Mouse (Mus musculus) activated CD4-positive, CD25-positive, alpha-beta regulatory T cell, adult 4 months (primary cell): Measurements from ENCODE around the gene Luc7l2. TPM values are rescaled to one million over a fixed set of nuclear protein-coding genes. Genes with fewer than 3 reads are reported as not detected.

Source experiments
- polyA plus RNA-seq, 2 experiments: library from polyadenylated mRNA; unstranded; fragments of 100-300 nt; shearing (Covaris generic); gene quantifications; one replicate each; pipeline ENCODE4 v1.2.1; 2017

Gene Luc7l2
- polyA plus RNA-seq, 2 experiments from 2014 or later = 101 to 117 TPM

Other genes starting within 250 kb of the Luc7l2 start
- gene Zc3hav1, start 196.7 kb upstream of the Luc7l2 start, polyA plus RNA-seq = 100 to 1,000 TPM; 172 to 188 TPM
- gene Ttc26, start 169.9 kb upstream of the Luc7l2 start, polyA plus RNA-seq = under 1 TPM in 1 of 2 experiments, not detected in 1; 0.10 TPM
- gene Ubn2, start 117.4 kb upstream of the Luc7l2 start, polyA plus RNA-seq = 10 to 100 TPM; 20.1 to 22.2 TPM
- gene Fmc1, start 17.8 kb upstream of the Luc7l2 start, polyA plus RNA-seq = 10 to 100 TPM; 70.9 to 75.0 TPM
- gene Klrg2, start 85.9 kb downstream of the Luc7l2 start, polyA plus RNA-seq = not detected
- not detected for gene Clec2l, start 111.7 kb downstream of the Luc7l2 start, polyA plus RNA-seq